Comparison of ENCODE assay signal across 13 mouse cellular contexts in genomic region chr1:144498051-144498450, GRCm38 (mm10).
"Had no signal": no experiment of that assay in that cellular context is flagged by ENCODE, and none has a peak within 500 bp of the region (broad histone marks: within the 10 kb centered on the region; RNA-seq: fewer than 3 reads in every experiment).

No protein-coding gene starts in this region.

- H3K9ac ChIP-seq: limb, embryonic 12.5 days; liver, embryonic 14.5 days; neural tube, embryonic 12.5 days had no signal

- DNase-seq: kidney, postnatal 10 days; kidney, postnatal 4 days; liver; lung, adult 18-20 months; midbrain, embryonic 14.5 days; right cerebral cortex, postnatal 25 days; thymus, adult 2 months; thymus, postnatal 25 days had no signal

- H3K4me2 ChIP-seq: limb, embryonic 12.5 days; neural tube, embryonic 12.5 days had no signal

- H3K27ac ChIP-seq: layer of hippocampus, adult 2 months; limb, embryonic 12.5 days; liver, embryonic 14.5 days; neural tube, embryonic 12.5 days; stomach, postnatal 0 days had no signal

- H3K9me3 ChIP-seq: limb, embryonic 12.5 days; neural tube, embryonic 12.5 days had no signal

- H3K4me3 ChIP-seq: layer of hippocampus, adult 2 months; limb, embryonic 12.5 days; neural tube, embryonic 12.5 days had no signal

- H3K4me1 ChIP-seq: limb, embryonic 12.5 days; neural tube, embryonic 12.5 days had no signal

- H3K36me3 ChIP-seq: limb, embryonic 12.5 days; neural tube, embryonic 12.5 days had no signal

- H3K27me3 ChIP-seq: limb, embryonic 12.5 days; neural tube, embryonic 12.5 days had no signal
